Mouse (Mus musculus): Measurements from ENCODE around the gene Dennd5b.

- no peak for TF ChIP-seq CTCF (IDR thresholded peaks at IDR 0.05; ENCODE audit: control insufficient read depth, insufficient read depth, insufficient replicate concordance, low read depth, low read length)
- no peak for TF ChIP-seq POLR2A (IDR thresholded peaks at IDR 0.05; ENCODE audit: control insufficient read depth, low read depth, low read length)
These were observed 154.5 kb downstream of the Dennd5b start for GRCm38 (mm10) chr6:148946881-148947405.
